Comparison of ENCODE assay signal across 11 mouse cellular contexts in genomic region chr7:120643217-120643616, GRCm38 (mm10). TPM values are rescaled to one million over a fixed set of nuclear protein-coding genes. Genes with fewer than 3 reads are reported as not detected.
A peak's percentile ranks its signal among the peaks of the same experiment; 100 is the strongest.
DNase-seq lines count a peak whose midpoint lies in the region; TF ChIP-seq lines count a peak whose summit lies in the region.
"Had no signal": no experiment of that assay in that cellular context is flagged by ENCODE, and none has a peak within 500 bp of the region (broad histone marks: within the 10 kb centered on the region; RNA-seq: fewer than 3 reads in every experiment).

No protein-coding gene starts in this region.

- H3K4me3 ChIP-seq in kidney, adult 2 months (ENCODE audit: insufficient read depth, low read depth, low read length): no peak overlapping the region
- H3K4me3 ChIP-seq in thymus, adult 2 months (ENCODE audit: control insufficient read depth, insufficient read depth, low read length): no peak overlapping the region
- H3K4me3 ChIP-seq: myocyte had no signal

- no peak overlapping the region for H3K27ac ChIP-seq in kidney, adult 2 months (ENCODE audit: insufficient read depth, low read depth, low read length)
- no peak overlapping the region for H3K27ac ChIP-seq in thymus, adult 2 months (ENCODE audit: control insufficient read depth, insufficient read depth, low read length)
- H3K27ac ChIP-seq: macrophage had no signal

- no peak for TF ChIP-seq POLR2A in kidney, adult 2 months (IDR thresholded peaks at IDR 0.05; ENCODE audit: low read depth, low read length)
- no peak for TF ChIP-seq POLR2A in thymus, adult 2 months (IDR thresholded peaks at IDR 0.05; ENCODE audit: control insufficient read depth, extremely low read depth, insufficient read depth, low read length, poor library complexity)

- DNase-seq in kidney, adult 2 months: no peak
- no peak for DNase-seq in kidney, postnatal 14 days
- peak; percentile 29 for DNase-seq in thymus, postnatal 4 days
- no peak for DNase-seq in thymus, adult 2 months
- peak; percentile 4 for DNase-seq in brain, adult 2 months (ENCODE audit: low read depth, low spot score)
- DNase-seq in ovary, postnatal 36 days (ENCODE audit: low spot score): no peak
- no peak for DNase-seq in layer of hippocampus, adult 9-10 months (ENCODE audit: low spot score)
- DNase-seq: layer of hippocampus, adult 9-11 months; thymus, postnatal 25 days had no signal

- H3K36me3 ChIP-seq in kidney, adult 2 months (ENCODE audit: control insufficient read depth, insufficient read depth, low read length): peaks cover 19% of the 10 kb centered on the region
- H3K36me3 ChIP-seq in thymus, adult 2 months (ENCODE audit: control insufficient read depth, insufficient read depth, low read length): peaks cover 62% of the 10 kb centered on the region

- H3K4me1 ChIP-seq in kidney, adult 2 months (ENCODE audit: control insufficient read depth, insufficient read depth, low read length): no peaks in the 10 kb centered on the region
- H3K4me1 ChIP-seq in thymus, adult 2 months (replicated peaks; ENCODE audit: control insufficient read depth, insufficient read depth, low read length): no peaks in the 10 kb centered on the region

- TF ChIP-seq CTCF in kidney, adult 2 months (conservative IDR thresholded peaks at IDR 0.05; ENCODE audit: insufficient read depth, insufficient read length, low read depth, low read length): 0 out of 2 replicates have a peak, but pooled peaks have one; percentile 19
- TF ChIP-seq CTCF in thymus, adult 2 months (IDR thresholded peaks at IDR 0.05; ENCODE audit: borderline replicate concordance, control insufficient read depth, extremely low read depth, insufficient read depth, low read length, poor library complexity): no peak

- H3K27me3 ChIP-seq in kidney, adult 2 months (replicated peaks; ENCODE audit: control insufficient read depth, insufficient read depth, low read length): no peaks in the 10 kb centered on the region
- H3K27me3 ChIP-seq in thymus, adult 2 months (ENCODE audit: control insufficient read depth, insufficient read depth, low read length): no peaks in the 10 kb centered on the region

- whole genome bisulfite sequencing in kidney, adult 2 months: 66% methylated on average over 4 of the region's 4 CpGs
- WGBS in thymus, adult 2 months: 95% methylated on average over 4 of the region's 4 CpGs

RNA-seq across cellular contexts. Expression of gene Uqcrc2, which starts 8.2 kb away (rescaled TPM):
- polyA plus RNA-seq in kidney, adult 2 months (2012; rRNA removed): 228 and 275 TPM in 2 replicates
- 70.4 and 89.4 TPM in 2 replicates for polyA plus RNA-seq in thymus, adult 2 months (2012; rRNA removed)

RNA-seq across cellular contexts. Expression of gene Pdzd9, which starts 26.9 kb away (rescaled TPM):
- 0.09 TPM in 1 of 2 replicates, not detected in the other for polyA plus RNA-seq in kidney, adult 2 months (2012; rRNA removed)
- 0.05 TPM in 1 of 2 replicates, not detected in the other for polyA plus RNA-seq in thymus, adult 2 months (2012; rRNA removed)

RNA-seq across cellular contexts. Expression of gene Mosmo, which starts 34.2 kb away (rescaled TPM):
- polyA plus RNA-seq in kidney, adult 2 months (2012; rRNA removed): 19.4 and 20.6 TPM in 2 replicates
- 29.8 and 31.0 TPM in 2 replicates for polyA plus RNA-seq in thymus, adult 2 months (2012; rRNA removed)

Comparison
In these comparisons a context has a peak if more than half of its experiments do, and no peak if none do; other contexts are left out.
1. DNase-seq: peak in thymus, postnatal 4 days (single experiment) and brain, adult 2 months (single experiment); none in kidney, adult 2 months (single experiment), kidney, postnatal 14 days (single experiment), thymus, adult 2 months (single experiment), ovary, postnatal 36 days (single experiment) and layer of hippocampus, adult 9-10 months (single experiment).